Mouse (Mus musculus) midbrain, postnatal 0 days (tissue): ENCODE results near the gene Olfr357. TPM values are rescaled to one million over a fixed set of nuclear protein-coding genes. Genes with fewer than 3 reads are reported as not detected.

Experiments
- ATAC-seq: fragments of 200-750 bp; cut with Nextera tagmentation; 2 replicates; pipeline ENCODE4 v1.8.0; 2017; ENCODE audit warnings: moderate number of reproducible peaks, mild to moderate bottlenecking, moderate TSS enrichment, moderate library complexity; ENCODE audit not compliant: low FRiP score
- DNase-seq: peaks from one replicate; pipeline ENCODE4 v3.0.0-alpha.2; 2015; ENCODE audit warnings: low spot score
- H3K27ac ChIP-seq: fragments of 300-500 bp; sonication (generic); 2 replicates; pipeline ENCODE4 v1.5.1; 2014; ENCODE audit warnings: low read depth, mild to moderate bottlenecking, low read length, mixed read lengths
- H3K27me3 ChIP-seq: fragments of 300-500 bp; sonication (generic); 2 replicates; pipeline ENCODE4 v1.6.1; 2014; ENCODE audit warnings: low read length, control low read depth, mixed read lengths; ENCODE audit not compliant: insufficient read depth
- H3K36me3 ChIP-seq: fragments of 300-500 bp; sonication (generic); 2 replicates; pipeline ENCODE4 v1.6.1; 2014; ENCODE audit warnings: low read length, control low read depth, mixed read lengths; ENCODE audit not compliant: insufficient read depth
- H3K4me1 ChIP-seq: fragments of 300-500 bp; sonication (generic); 2 replicates; pipeline ENCODE4 v1.6.1; 2014; ENCODE audit warnings: mild to moderate bottlenecking, control low read depth, antibody characterized with exemption, low read length, mixed read lengths; ENCODE audit not compliant: insufficient read depth
- H3K4me2 ChIP-seq: fragments of 300-500 bp; sonication (generic); 2 replicates; pipeline ENCODE4 v1.6.1; 2014; ENCODE audit warnings: low read depth, mild to moderate bottlenecking, low read length, mixed read lengths; ENCODE audit not compliant: poor library complexity, severe bottlenecking
- H3K4me3 ChIP-seq: fragments of 300-500 bp; sonication (generic); 2 replicates; pipeline ENCODE4 v1.5.1; 2014; ENCODE audit warnings: low read depth, mild to moderate bottlenecking, low read length, moderate library complexity
- H3K9ac ChIP-seq: fragments of 300-500 bp; sonication (generic); replicated peaks from 2 replicates; pipeline ENCODE4 v1.6.1; 2014; ENCODE audit warnings: mild to moderate bottlenecking, low read length, moderate library complexity, mixed read lengths; ENCODE audit not compliant: poor library complexity, severe bottlenecking
- H3K9me3 ChIP-seq: fragments of 300-500 bp; sonication (generic); 2 replicates; pipeline ENCODE4 v1.6.1; 2016; ENCODE audit warnings: low read length, control low read depth
- CTCF ChIP-seq: IDR thresholded peaks from 2 replicates; pipeline ENCODE4 v1.5.1; 2016; ENCODE audit warnings: antibody characterized with exemption, mild to moderate bottlenecking
- WGBS: fragments of 180-500 bp; shearing (Covaris S2); extraction: QIAGEN DNeasy Blood & Tissue Kit; methylation state at CpG from one replicate; pipeline ENCODE4 v1.1.7; 2014; 5-methylcytosine and 5-hydroxymethylcytosine counted together
- polyA plus RNA-seq: library from polyadenylated mRNA; unstranded; fragments of >200 nt; fragmentation: Nextera tagmentation; extraction: Ambion mirVana; gene quantifications from 2 replicates; pipeline ENCODE4 v1.2.1, GENCODE M21; 2015
- total RNA-seq: library from RNA; depleted of rRNA; stranded (reverse); fragments of >200 nt; gene quantifications from 2 replicates; pipeline ENCODE4 v1.2.3, GENCODE M21; 2014; rRNA removed

The Olfr357 gene
- total RNA-seq = not detected in 2 replicates
- not detected in 2 replicates for polyA plus RNA-seq

DNA sequence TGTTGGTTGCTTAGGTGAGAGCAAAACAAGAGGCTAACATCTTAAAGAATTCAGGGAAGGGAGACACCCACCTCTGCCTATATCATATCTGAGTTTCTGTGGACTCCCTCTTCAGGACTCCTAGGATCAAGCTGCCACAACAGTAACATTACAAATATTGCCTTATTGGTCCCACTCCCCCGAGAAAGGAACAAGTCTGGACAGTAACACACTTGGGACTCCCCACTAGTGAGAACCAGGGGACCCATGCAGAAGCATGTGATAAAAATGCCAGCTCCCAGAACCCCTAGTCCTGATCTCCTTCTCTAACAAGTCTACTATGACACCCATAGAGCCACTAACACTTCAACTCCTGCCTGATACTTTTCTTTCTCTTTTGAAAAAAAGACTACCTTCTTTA is at the start of gene Olfr357:
Gene Olfr357 (plus strand): TSS at position 301 of the 400 bp plus-strand sequence.
- no peak within 1 kb of the TSS for H3K27ac ChIP-seq
- ATAC-seq = no peak
- H3K4me3 ChIP-seq = no peak within 1 kb of the TSS
- no peak for DNase-seq
- WGBS = 45% methylated on average over 1 of the region's 1 CpGs
- TF ChIP-seq CTCF = no peak
- no peaks in the 10 kb centered on the region for H3K4me1 ChIP-seq
- no peak within 1 kb of the TSS for H3K4me2 ChIP-seq
- H3K9me3 ChIP-seq = peaks cover 20% of the 10 kb centered on the region; the same call in 1 of the 2 replicates
- H3K9ac ChIP-seq = no peak within 1 kb of the TSS
- no peaks in the 10 kb centered on the region for H3K36me3 ChIP-seq
- no peaks in the 10 kb centered on the region for H3K27me3 ChIP-seq

DNA sequence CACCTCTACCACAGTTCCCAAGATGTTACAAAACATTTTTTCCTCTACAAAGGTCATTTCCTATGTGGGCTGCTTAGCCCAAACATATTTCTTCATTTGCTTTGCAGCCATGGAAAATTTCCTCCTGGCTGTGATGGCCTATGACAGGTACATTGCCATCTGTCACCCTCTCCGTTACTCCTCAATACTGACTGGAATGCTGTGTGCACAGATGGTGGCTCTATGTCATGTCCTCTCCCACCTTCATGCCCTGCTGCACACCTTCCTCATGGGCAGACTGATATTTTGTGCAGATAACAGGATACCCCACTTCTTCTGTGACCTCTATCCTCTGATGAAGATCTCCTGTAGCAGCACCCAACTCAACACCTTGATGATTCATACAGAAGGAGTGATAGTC is 3.4 kb downstream of the Olfr357 start:
- Histone ChIP-seq H3K36me3 (no peaks in the 10 kb centered on the region), H3K9ac (no peak overlapping the region), H3K4me2 (no peak overlapping the region), H3K27me3 (no peaks in the 10 kb centered on the region), H3K9me3 (peaks cover 20% of the 10 kb centered on the region; the same call in 1 of the 2 replicates), H3K4me3 (no peak overlapping the region), H3K4me1 (no peaks in the 10 kb centered on the region), H3K27ac (no peak overlapping the region)
- ATAC-seq (no peak), DNase-seq (no peak)
- WGBS = 68% methylated on average over 1 of the region's 1 CpGs
- no peak for TF ChIP-seq CTCF

- Histone ChIP-seq H3K36me3 (no peaks in the 10 kb centered on the region), H3K27ac (no peak within 1 kb of the TSS), H3K4me3 (no peak within 1 kb of the TSS), H3K27me3 (no peaks in the 10 kb centered on the region), H3K4me1 (no peaks in the 10 kb centered on the region), H3K9ac (no peak within 1 kb of the TSS), H3K4me2 (no peak within 1 kb of the TSS), H3K9me3 (peaks cover 5% of the 10 kb centered on the region; the same call in 1 of the 2 replicates)
- no peak for TF ChIP-seq CTCF
- ATAC-seq (no peak), DNase-seq (no peak)
Observed at GRCm38 (mm10) chr2:37009235-37009634, 15.6 kb downstream of the Olfr357 start, which contains the start of gene Olfr358. Gene Olfr358 (minus strand): TSS chr2:37009335.

Other genes starting within 250 kb of the Olfr357 start
- gene Olfr348, start 209.6 kb upstream of the Olfr357 start, total RNA-seq = not detected in 2 replicates
- not detected in 2 replicates for gene Olfr348, start 209.6 kb upstream of the Olfr357 start, polyA plus RNA-seq
- gene Olfr50, start 203.3 kb upstream of the Olfr357 start, total RNA-seq = not detected in 2 replicates
- gene Olfr50, start 203.3 kb upstream of the Olfr357 start, polyA plus RNA-seq = not detected in 2 replicates
- gene Olfr3, start 176.8 kb upstream of the Olfr357 start, total RNA-seq = not detected in 2 replicates
- gene Olfr3, start 176.8 kb upstream of the Olfr357 start, polyA plus RNA-seq = not detected in 2 replicates
- gene Olfr350, start 147.5 kb upstream of the Olfr357 start, total RNA-seq = not detected in 2 replicates
- not detected in 2 replicates for gene Olfr350, start 147.5 kb upstream of the Olfr357 start, polyA plus RNA-seq
- not detected in 2 replicates for gene Olfr351, start 131.2 kb upstream of the Olfr357 start, total RNA-seq
- not detected in 2 replicates for gene Olfr351, start 131.2 kb upstream of the Olfr357 start, polyA plus RNA-seq
- not detected in 2 replicates for gene Olfr352, start 125.4 kb upstream of the Olfr357 start, total RNA-seq
- not detected in 2 replicates for gene Olfr352, start 125.4 kb upstream of the Olfr357 start, polyA plus RNA-seq
- gene Olfr353, start 100.9 kb upstream of the Olfr357 start, total RNA-seq = not detected in 2 replicates
- not detected in 2 replicates for gene Olfr353, start 100.9 kb upstream of the Olfr357 start, polyA plus RNA-seq
- not detected in 2 replicates for gene Olfr354, start 88.1 kb upstream of the Olfr357 start, total RNA-seq
- gene Olfr354, start 88.1 kb upstream of the Olfr357 start, polyA plus RNA-seq = not detected in 2 replicates
- gene Olfr355, start 64.9 kb upstream of the Olfr357 start, total RNA-seq = not detected in 2 replicates
- gene Olfr355, start 64.9 kb upstream of the Olfr357 start, polyA plus RNA-seq = not detected in 2 replicates
- not detected in 2 replicates for gene Olfr356, start 56.7 kb upstream of the Olfr357 start, total RNA-seq
- gene Olfr356, start 56.7 kb upstream of the Olfr357 start, polyA plus RNA-seq = not detected in 2 replicates
- not detected in 2 replicates for gene Olfr358, start 15.5 kb downstream of the Olfr357 start, total RNA-seq
- gene Olfr358, start 15.5 kb downstream of the Olfr357 start, polyA plus RNA-seq = not detected in 2 replicates
- not detected in 2 replicates for gene Olfr360, start 71.9 kb downstream of the Olfr357 start, total RNA-seq
- gene Olfr360, start 71.9 kb downstream of the Olfr357 start, polyA plus RNA-seq = not detected in 2 replicates
- gene Olfr361, start 95.5 kb downstream of the Olfr357 start, total RNA-seq = not detected in 2 replicates
- gene Olfr361, start 95.5 kb downstream of the Olfr357 start, polyA plus RNA-seq = not detected in 2 replicates
- not detected in 2 replicates for gene Olfr362, start 124.1 kb downstream of the Olfr357 start, total RNA-seq
- not detected in 2 replicates for gene Olfr362, start 124.1 kb downstream of the Olfr357 start, polyA plus RNA-seq
- gene Olfr364-ps1, start 145.5 kb downstream of the Olfr357 start, total RNA-seq = not detected in 2 replicates
- gene Olfr364-ps1, start 145.5 kb downstream of the Olfr357 start, polyA plus RNA-seq = not detected in 2 replicates
- gene Olfr365, start 194.4 kb downstream of the Olfr357 start, total RNA-seq = not detected in 2 replicates
- gene Olfr365, start 194.4 kb downstream of the Olfr357 start, polyA plus RNA-seq = not detected in 2 replicates
- not detected in 2 replicates for gene Olfr366, start 217.7 kb downstream of the Olfr357 start, total RNA-seq
- not detected in 2 replicates for gene Olfr366, start 217.7 kb downstream of the Olfr357 start, polyA plus RNA-seq